Mouse (Mus musculus): Measurements from ENCODE around the gene Shisa6. TPM values are rescaled to one million over a fixed set of nuclear protein-coding genes. Genes with fewer than 3 reads are reported as not detected.

The Shisa6 gene
- polyA plus RNA-seq, 1 experiment from 2014 or later, result 0.80 TPM

GRCm38 (mm10) chr11:66258851-66259250, 266.9 kb downstream of the Shisa6 start:
- H3K4me1 ChIP-seq (ENCODE audit: control insufficient read depth, insufficient read depth, low read length), result no peaks in the 10 kb centered on the region
- no peaks in the 10 kb centered on the region for H3K27me3 ChIP-seq (ENCODE audit: control insufficient read depth, insufficient read depth, low read length)
- H3K9me3 ChIP-seq (ENCODE audit: control insufficient read depth, low read depth, low read length), result no peaks in the 10 kb centered on the region
- no peak overlapping the region for H3K27ac ChIP-seq (ENCODE audit: low read length)
- no peaks in the 10 kb centered on the region for H3K36me3 ChIP-seq (ENCODE audit: control insufficient read depth, insufficient read depth, low read length)
- no peak overlapping the region for H3K4me2 ChIP-seq (replicated peaks; ENCODE audit: low read depth, low read length)
- 9% methylated on average over 3 of the region's 3 CpGs for WGBS
- ATAC-seq (ENCODE audit: insufficient number of reproducible peaks, insufficient read depth, low FRiP score, low read depth), result no peak
- no peak overlapping the region for H3K9ac ChIP-seq (replicated peaks; ENCODE audit: low read depth, low read length)
- no peak overlapping the region for H3K4me3 ChIP-seq (ENCODE audit: low read depth, low read length)

- H3K9ac ChIP-seq (replicated peaks; ENCODE audit: low read depth, low read length), result no peak overlapping the region
- ATAC-seq (ENCODE audit: insufficient number of reproducible peaks, insufficient read depth, low FRiP score, low read depth), result no peak
- H3K4me3 ChIP-seq (ENCODE audit: low read depth, low read length), result no peak overlapping the region
- WGBS, result 80% methylated on average over 5 of the region's 5 CpGs
- H3K4me1 ChIP-seq (ENCODE audit: control insufficient read depth, insufficient read depth, low read length), result no peaks in the 10 kb centered on the region
- H3K36me3 ChIP-seq (ENCODE audit: control insufficient read depth, insufficient read depth, low read length), result no peaks in the 10 kb centered on the region
- H3K9me3 ChIP-seq (ENCODE audit: control insufficient read depth, low read depth, low read length), result no peaks in the 10 kb centered on the region
- no peak overlapping the region for H3K27ac ChIP-seq (ENCODE audit: low read length)
- H3K4me2 ChIP-seq (replicated peaks; ENCODE audit: low read depth, low read length), result no peak overlapping the region
- no peaks in the 10 kb centered on the region for H3K27me3 ChIP-seq (ENCODE audit: control insufficient read depth, insufficient read depth, low read length)
Observed at GRCm38 (mm10) chr11:66247115-66247514, 278.6 kb downstream of the Shisa6 start.

GRCm38 (mm10) chr11:66236557-66236956, 289.2 kb downstream of the Shisa6 start:
- no peaks in the 10 kb centered on the region for H3K36me3 ChIP-seq (ENCODE audit: control insufficient read depth, insufficient read depth, low read length)
- no peaks in the 10 kb centered on the region for H3K27me3 ChIP-seq (ENCODE audit: control insufficient read depth, insufficient read depth, low read length)
- H3K4me3 ChIP-seq (ENCODE audit: low read depth, low read length), result no peak overlapping the region
- H3K9ac ChIP-seq (replicated peaks; ENCODE audit: low read depth, low read length), result no peak overlapping the region
- no peak overlapping the region for H3K4me2 ChIP-seq (replicated peaks; ENCODE audit: low read depth, low read length)
- H3K9me3 ChIP-seq (ENCODE audit: control insufficient read depth, low read depth, low read length), result no peaks in the 10 kb centered on the region
- no peaks in the 10 kb centered on the region for H3K4me1 ChIP-seq (ENCODE audit: control insufficient read depth, insufficient read depth, low read length)
- no peak for ATAC-seq (ENCODE audit: insufficient number of reproducible peaks, insufficient read depth, low FRiP score, low read depth)
- H3K27ac ChIP-seq (ENCODE audit: low read length), result no peak overlapping the region
- WGBS, result 72% methylated on average over 2 of the region's 2 CpGs

GRCm38 (mm10) chr11:66232891-66233290, 292.9 kb downstream of the Shisa6 start:
- no peak overlapping the region for H3K4me2 ChIP-seq (replicated peaks; ENCODE audit: low read depth, low read length)
- H3K9me3 ChIP-seq (ENCODE audit: control insufficient read depth, low read depth, low read length), result no peaks in the 10 kb centered on the region
- H3K4me1 ChIP-seq (ENCODE audit: control insufficient read depth, insufficient read depth, low read length), result no peaks in the 10 kb centered on the region
- no peaks in the 10 kb centered on the region for H3K27me3 ChIP-seq (ENCODE audit: control insufficient read depth, insufficient read depth, low read length)
- no peaks in the 10 kb centered on the region for H3K36me3 ChIP-seq (ENCODE audit: control insufficient read depth, insufficient read depth, low read length)
- 26% methylated on average over 1 of the region's 1 CpGs for WGBS
- no peak for ATAC-seq (ENCODE audit: insufficient number of reproducible peaks, insufficient read depth, low FRiP score, low read depth)
- no peak overlapping the region for H3K9ac ChIP-seq (replicated peaks; ENCODE audit: low read depth, low read length)
- no peak overlapping the region for H3K27ac ChIP-seq (ENCODE audit: low read length)
- no peak overlapping the region for H3K4me3 ChIP-seq (ENCODE audit: low read depth, low read length)

GRCm38 (mm10) chr11:66222133-66222532, 303.6 kb downstream of the Shisa6 start:
- no peak for ATAC-seq (ENCODE audit: insufficient number of reproducible peaks, insufficient read depth, low FRiP score, low read depth)
- Histone ChIP-seq H3K9ac (replicated peaks; ENCODE audit: low read depth, low read length) (no peak overlapping the region), H3K4me3 (ENCODE audit: low read depth, low read length) (no peak overlapping the region), H3K36me3 (ENCODE audit: control insufficient read depth, insufficient read depth, low read length) (no peaks in the 10 kb centered on the region), H3K4me2 (replicated peaks; ENCODE audit: low read depth, low read length) (no peak overlapping the region), H3K27me3 (ENCODE audit: control insufficient read depth, insufficient read depth, low read length) (no peaks in the 10 kb centered on the region), H3K27ac (ENCODE audit: low read length) (no peak overlapping the region), H3K4me1 (ENCODE audit: control insufficient read depth, insufficient read depth, low read length) (no peaks in the 10 kb centered on the region), H3K9me3 (ENCODE audit: control insufficient read depth, low read depth, low read length) (no peaks in the 10 kb centered on the region)
- WGBS, result 86% methylated on average over 1 of the region's 1 CpGs

GRCm38 (mm10) chr11:66218469-66218868, 307.3 kb downstream of the Shisa6 start:
- H3K27ac ChIP-seq (ENCODE audit: low read length), result no peak overlapping the region
- no peaks in the 10 kb centered on the region for H3K9me3 ChIP-seq (ENCODE audit: control insufficient read depth, low read depth, low read length)
- 68% methylated on average over 3 of the region's 3 CpGs for WGBS
- H3K27me3 ChIP-seq (ENCODE audit: control insufficient read depth, insufficient read depth, low read length), result no peaks in the 10 kb centered on the region
- ATAC-seq (ENCODE audit: insufficient number of reproducible peaks, insufficient read depth, low FRiP score, low read depth), result no peak
- no peak overlapping the region for H3K4me3 ChIP-seq (ENCODE audit: low read depth, low read length)
- H3K9ac ChIP-seq (replicated peaks; ENCODE audit: low read depth, low read length), result no peak overlapping the region
- no peak overlapping the region for H3K4me2 ChIP-seq (replicated peaks; ENCODE audit: low read depth, low read length)
- H3K36me3 ChIP-seq (ENCODE audit: control insufficient read depth, insufficient read depth, low read length), result no peaks in the 10 kb centered on the region
- H3K4me1 ChIP-seq (ENCODE audit: control insufficient read depth, insufficient read depth, low read length), result no peaks in the 10 kb centered on the region

GRCm38 (mm10) chr11:66188627-66189287, 337.0 kb downstream of the Shisa6 start:
- Histone ChIP-seq H3K4me2 (replicated peaks; ENCODE audit: low read depth, low read length) (no peak overlapping the region), H3K4me3 (ENCODE audit: low read depth, low read length) (no peak overlapping the region), H3K36me3 (ENCODE audit: control insufficient read depth, insufficient read depth, low read length) (no peaks in the 10 kb centered on the region), H3K27me3 (ENCODE audit: control insufficient read depth, insufficient read depth, low read length) (no peaks in the 10 kb centered on the region), H3K27ac (ENCODE audit: low read length) (no peak overlapping the region), H3K4me1 (ENCODE audit: control insufficient read depth, insufficient read depth, low read length) (no peaks in the 10 kb centered on the region), H3K9ac (replicated peaks; ENCODE audit: low read depth, low read length) (no peak overlapping the region), H3K9me3 (ENCODE audit: control insufficient read depth, low read depth, low read length) (no peaks in the 10 kb centered on the region)
- WGBS, result 71% methylated on average over 3 of the region's 3 CpGs
- no peak for ATAC-seq (ENCODE audit: insufficient number of reproducible peaks, insufficient read depth, low FRiP score, low read depth)

- WGBS, result 87% methylated on average over 2 of the region's 2 CpGs
- H3K27ac ChIP-seq (ENCODE audit: low read length), result no peak overlapping the region
- no peaks in the 10 kb centered on the region for H3K36me3 ChIP-seq (ENCODE audit: control insufficient read depth, insufficient read depth, low read length)
- no peaks in the 10 kb centered on the region for H3K4me1 ChIP-seq (ENCODE audit: control insufficient read depth, insufficient read depth, low read length)
- no peak overlapping the region for H3K9ac ChIP-seq (replicated peaks; ENCODE audit: low read depth, low read length)
- H3K27me3 ChIP-seq (ENCODE audit: control insufficient read depth, insufficient read depth, low read length), result no peaks in the 10 kb centered on the region
- no peak overlapping the region for H3K4me2 ChIP-seq (replicated peaks; ENCODE audit: low read depth, low read length)
- H3K4me3 ChIP-seq (ENCODE audit: low read depth, low read length), result no peak overlapping the region
- ATAC-seq (ENCODE audit: insufficient number of reproducible peaks, insufficient read depth, low FRiP score, low read depth), result no peak
- H3K9me3 ChIP-seq (ENCODE audit: control insufficient read depth, low read depth, low read length), result no peaks in the 10 kb centered on the region
Observed at GRCm38 (mm10) chr11:66188146-66188545, 337.6 kb downstream of the Shisa6 start.

GRCm38 (mm10) chr11:66177781-66178180, 348.0 kb downstream of the Shisa6 start:
- ATAC-seq (ENCODE audit: insufficient number of reproducible peaks, insufficient read depth, low FRiP score, low read depth), result no peak

More at GRCm38 (mm10) chr11:66177781-66178180, 348.0 kb downstream of the Shisa6 start:
- Histone ChIP-seq H3K4me1 (ENCODE audit: control insufficient read depth, insufficient read depth, low read length) (no peaks in the 10 kb centered on the region), H3K27me3 (ENCODE audit: control insufficient read depth, insufficient read depth, low read length) (no peaks in the 10 kb centered on the region), H3K4me3 (ENCODE audit: low read depth, low read length) (no peak overlapping the region), H3K36me3 (ENCODE audit: control insufficient read depth, insufficient read depth, low read length) (no peaks in the 10 kb centered on the region), H3K4me2 (replicated peaks; ENCODE audit: low read depth, low read length) (no peak overlapping the region), H3K9me3 (ENCODE audit: control insufficient read depth, low read depth, low read length) (no peaks in the 10 kb centered on the region; the same call in 1 of the 2 replicates), H3K9ac (replicated peaks; ENCODE audit: low read depth, low read length) (no peak overlapping the region), H3K27ac (ENCODE audit: low read length) (no peak overlapping the region)
- WGBS, result 67% methylated on average over 2 of the region's 2 CpGs

Data from stomach, embryonic 14.5 days (tissue).